Mouse (Mus musculus) MEL (cell line): ENCODE measurements around the gene Gm3336.

Experiments
- POLR2A ChIP-seq, 2 experiments: IDR thresholded peaks; 2 replicates each; pipeline ENCODE4 v1.6.1; 2011 to 2012; ENCODE audit warnings: low read length in 2 of 2, mild to moderate bottlenecking in 2 of 2, control low read depth in 1 of 2, improper control_type of control experiment in 1 of 2, low read depth in 1 of 2, moderate library complexity in 1 of 2; ENCODE audit not compliant: control insufficient read depth in 1 of 2, insufficient read depth in 1 of 2, poor library complexity in 1 of 2
- ZC3H11A ChIP-seq: IDR thresholded peaks from 2 replicates; pipeline ENCODE4 v1.6.1; 2012; ENCODE audit warnings: low read depth, mild to moderate bottlenecking, inconsistent platforms, low read length, improper control_type of control experiment

DNA sequence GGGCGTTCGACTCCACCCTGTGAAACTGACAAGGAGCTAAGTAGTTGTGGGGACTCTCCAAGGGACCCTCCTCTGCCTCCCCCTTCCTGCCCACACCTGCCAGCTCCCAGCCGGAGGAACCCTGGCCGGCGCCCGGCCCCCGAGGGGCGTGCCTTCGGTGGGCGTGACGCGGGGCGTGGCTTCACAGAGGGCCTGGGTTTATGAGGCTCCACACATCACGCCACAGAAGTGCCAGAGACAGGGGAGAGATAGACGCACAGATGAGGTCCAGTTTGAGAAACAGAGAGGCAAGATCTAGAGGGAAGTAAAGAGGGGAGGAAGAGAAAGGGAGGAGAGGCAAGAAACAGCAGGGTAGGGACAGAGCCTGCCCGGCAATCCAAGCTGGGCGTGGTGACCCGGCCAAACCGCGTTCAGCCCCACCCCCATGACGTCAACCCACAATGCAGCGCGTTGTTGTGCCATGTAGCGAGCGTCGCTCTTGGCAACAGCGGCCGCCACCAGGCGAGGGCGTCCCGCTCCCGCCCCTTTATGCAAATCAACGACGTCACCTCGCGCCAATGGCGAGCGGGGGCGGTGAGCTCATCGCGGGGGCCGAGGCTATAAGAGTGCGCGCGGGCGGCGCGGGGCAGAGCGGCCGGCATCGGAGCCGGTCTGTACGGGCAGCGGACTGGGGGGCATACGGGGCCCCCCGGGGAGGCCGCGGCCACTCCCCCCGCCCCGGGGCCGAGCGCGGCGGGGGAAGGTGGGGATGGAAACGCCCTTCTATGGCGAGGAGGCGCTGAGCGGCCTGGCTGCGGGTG lies 19.8 kb upstream of the Gm3336 start, which contains the start of gene Jund:
- TF ChIP-seq POLR2A (IDR thresholded peaks at IDR 0.05; ENCODE audit: control insufficient read depth in 1 of 2, insufficient read depth in 1 of 2, low read depth in 1 of 2, low read length in 2 of 2, poor library complexity in 1 of 2), result peak; percentile 98 to 100
- no peak for TF ChIP-seq ZC3H11A
